Mouse (Mus musculus) skeletal muscle tissue, adult 2 months (tissue): ENCODE data around the gene Ccdc172.

ENCODE experiments used
- DNase-seq: peaks from one replicate; pipeline ENCODE4 v3.0.0-alpha.2; 2012; ENCODE audit warnings: low read depth, low spot score

Ccdc172 gene

DNA sequence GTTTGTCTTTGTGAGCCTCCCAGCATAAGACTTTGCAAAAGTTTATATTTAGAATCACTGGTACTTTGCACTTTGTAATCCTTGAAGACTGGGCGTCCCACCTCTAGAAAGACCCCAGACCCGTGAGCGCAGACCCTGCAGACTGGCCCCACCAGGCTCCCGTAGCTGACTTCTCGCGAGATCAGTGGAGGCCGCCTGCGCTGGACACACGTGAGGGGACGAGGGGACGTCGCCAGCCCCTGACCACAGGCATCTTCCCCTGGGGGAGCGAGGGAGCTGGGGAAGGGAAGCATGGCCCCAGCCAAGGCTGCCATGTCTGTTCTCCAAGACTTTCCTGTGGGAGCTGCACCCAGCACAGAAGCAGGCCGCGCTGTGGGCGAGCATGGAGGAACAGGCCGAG is at the start of gene Ccdc172:
Gene Ccdc172 (plus strand): TSS at position 176 of the 400 bp plus-strand sequence.
- no peak for DNase-seq

DNA sequence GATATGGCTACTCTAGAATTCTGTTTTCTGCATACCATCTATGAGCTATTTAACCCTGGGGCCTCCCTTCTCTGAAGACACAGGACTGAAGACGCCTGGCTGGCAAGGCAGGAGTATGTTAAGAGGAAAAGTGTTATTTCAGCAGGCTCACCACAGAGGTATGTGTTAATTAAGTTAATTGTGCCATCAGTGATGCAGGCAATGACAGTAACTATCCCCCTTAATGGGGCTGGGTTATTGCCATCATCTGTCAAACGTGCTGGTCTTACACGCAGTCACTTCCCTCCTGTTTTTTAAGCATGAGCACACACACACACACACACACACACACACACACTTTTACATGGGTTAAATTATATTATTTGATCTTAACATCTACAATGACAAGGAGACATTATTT is 48.0 kb upstream of the Ccdc172 start:
- DNase-seq: no peak

DNA sequence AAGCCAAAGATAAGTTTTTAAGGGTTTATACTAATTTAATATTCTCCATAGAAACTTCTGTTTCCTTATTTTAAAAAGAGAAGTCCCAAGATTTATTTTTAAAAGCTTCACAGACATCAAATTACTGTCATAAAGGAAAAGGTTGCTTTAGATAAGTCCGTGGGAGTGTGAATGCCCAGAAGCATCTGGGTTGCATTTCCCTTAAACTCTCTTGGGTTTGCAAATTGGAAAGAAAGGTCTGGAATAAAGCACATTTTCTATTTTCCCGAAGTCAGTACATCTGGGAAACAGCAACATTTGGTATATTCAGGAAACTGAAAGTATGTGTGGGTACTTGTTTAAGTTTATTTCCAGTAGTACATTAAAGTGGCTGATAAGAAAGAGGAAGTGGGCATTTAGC is 43.5 kb upstream of the Ccdc172 start:
- DNase-seq: no peak

DNA sequence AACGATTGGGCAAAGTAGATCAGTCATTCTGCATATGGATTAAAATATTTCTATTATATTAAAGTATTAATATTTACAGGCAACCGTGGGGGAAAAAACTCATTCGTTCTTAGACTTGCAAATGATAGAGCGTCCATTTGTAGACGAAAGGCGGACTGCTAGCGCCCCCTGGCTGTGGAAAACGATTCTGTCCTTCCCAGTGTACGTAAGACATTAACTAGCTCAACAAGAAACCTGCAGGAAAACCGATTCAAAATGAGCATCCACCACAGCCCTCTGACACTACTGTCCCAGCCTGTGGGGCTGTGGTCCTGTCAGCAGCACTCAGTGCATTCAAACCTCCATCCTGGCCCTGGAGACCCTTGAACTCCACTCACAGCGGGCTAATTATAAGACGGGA is 42.4 kb upstream of the Ccdc172 start:
- DNase-seq: peak; percentile 62

DNA sequence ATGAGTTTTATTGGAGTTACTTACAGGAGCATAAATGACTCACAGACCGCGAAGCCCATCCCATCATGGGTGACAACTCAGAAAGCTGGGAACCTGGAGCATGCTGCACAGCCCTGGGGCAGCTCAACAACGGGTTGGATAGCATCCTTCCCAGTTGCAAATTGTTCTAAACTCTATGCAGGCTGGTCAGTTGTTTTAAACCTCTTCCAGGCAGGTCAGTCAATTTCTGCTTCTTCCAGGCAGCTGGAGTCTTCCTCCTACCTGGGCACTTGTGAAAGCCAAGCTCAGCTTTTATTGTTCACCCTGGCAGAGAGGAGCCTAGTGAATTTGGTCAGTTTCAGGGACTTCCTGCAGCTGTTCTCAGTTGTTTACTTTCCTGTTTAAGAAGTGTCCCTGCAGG is 37.5 kb upstream of the Ccdc172 start:
- DNase-seq: no peak

DNA sequence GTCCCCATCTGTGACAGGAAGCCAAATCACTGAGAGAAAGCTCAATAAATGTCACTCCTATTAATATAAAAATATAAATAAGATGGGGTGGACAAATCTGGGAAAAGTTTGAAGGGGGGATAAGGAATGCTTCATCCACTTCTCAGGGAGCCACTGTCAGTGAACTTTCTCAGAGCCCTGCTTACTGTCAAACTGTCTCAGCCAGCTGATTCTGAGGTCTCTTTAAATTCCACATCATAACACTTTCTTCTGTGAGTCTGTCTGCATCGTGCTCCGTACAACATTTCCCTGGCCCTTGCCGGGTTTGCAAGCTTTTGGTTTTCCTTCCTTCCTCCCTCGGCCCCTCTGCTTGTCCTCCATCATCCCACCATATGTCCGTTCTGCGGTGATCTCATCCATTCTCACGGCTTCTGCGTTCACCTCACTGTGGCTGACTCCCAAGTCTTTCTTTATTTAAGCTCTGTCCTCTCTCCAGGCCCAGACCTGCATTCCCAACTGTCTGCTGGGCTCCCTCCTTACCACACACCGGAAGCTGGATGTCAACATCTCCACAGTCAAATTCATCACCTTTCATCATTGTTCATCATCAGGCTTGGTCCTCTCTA is 29.3 kb upstream of the Ccdc172 start:
- no peak for DNase-seq

DNA sequence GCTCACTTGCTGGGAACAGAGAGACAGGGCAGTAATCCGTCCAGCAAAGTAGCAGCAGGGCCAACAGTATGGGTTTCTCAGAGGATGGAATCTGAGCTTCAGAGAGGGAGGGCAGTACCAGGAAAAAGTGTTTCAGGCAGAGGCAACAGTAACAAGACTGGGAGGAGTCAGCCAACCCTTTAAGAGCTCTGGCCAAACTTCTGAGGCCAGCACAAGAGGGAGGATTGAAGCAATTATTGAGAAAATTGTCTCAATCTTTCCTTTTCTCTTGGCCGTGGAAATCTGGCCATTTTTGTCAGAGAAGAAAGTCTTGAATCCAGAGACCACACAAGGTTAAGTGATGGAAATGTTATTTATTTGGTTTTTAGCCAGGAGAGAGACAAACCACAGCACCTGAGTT is 25.1 kb upstream of the Ccdc172 start:
- DNase-seq: no peak

DNA sequence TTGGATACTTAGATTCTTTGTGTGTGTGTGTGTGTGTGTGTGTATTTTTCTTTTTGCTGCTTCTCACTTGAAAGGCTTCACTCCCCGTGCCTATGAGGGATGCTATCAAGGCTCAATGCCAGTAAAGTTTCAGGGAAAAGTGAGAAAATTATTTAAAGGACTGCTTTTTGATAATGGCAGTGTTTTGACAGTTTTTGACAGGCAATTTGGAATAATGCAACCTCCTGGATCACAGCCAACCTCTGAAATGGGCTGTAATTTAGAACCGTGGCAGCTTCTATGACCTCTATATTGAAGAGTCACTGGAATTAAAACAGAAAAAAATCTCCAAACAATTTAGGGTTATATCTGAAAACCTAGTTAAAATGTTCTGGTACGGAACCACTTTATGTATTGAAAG is 14.7 kb upstream of the Ccdc172 start:
- no peak for DNase-seq

DNA sequence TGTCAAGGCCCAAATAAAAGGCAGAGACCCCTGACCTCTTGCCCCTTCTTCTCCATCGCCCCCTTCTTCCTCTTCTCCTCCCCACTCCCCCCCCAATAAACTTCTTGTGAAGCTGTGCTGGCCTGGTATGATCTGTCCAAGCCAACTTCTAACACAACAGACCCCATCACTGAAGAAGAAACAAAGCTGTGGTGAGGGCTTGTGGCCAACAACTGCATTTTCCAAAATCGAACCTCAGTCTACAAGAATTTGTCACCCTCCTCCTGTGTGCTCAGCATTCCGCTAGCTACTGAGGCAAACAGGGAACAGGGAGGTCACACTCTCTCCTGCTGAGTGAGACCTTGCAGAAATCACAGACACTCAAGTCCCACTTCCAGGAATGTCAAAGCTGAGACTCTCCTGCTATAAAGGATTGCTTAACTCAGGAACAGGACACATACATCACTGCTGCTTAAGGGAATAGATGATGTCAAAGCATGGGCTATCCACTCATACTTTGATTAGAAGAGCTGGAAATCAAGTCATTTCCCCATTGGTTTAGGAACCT is 12.3 kb upstream of the Ccdc172 start:
- no peak for DNase-seq

DNA sequence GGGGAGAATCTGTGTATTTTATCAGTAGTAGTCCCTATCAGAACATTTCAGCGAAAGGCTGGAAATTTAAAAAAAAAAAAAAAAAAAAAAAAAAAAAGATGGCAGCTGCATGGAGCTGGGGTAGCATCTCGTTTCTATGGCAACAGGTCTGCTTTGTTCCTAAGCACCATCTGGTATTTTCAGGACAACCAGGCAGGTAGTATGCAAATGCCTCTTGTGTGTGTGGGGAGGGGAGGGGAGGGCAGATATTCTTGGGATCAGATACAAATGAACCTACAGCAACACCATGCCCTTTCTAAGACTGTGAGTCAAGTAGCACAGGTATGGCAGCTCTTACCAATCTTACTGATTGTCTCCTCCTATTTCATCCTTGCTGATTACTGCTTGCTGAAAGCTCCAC is 11.7 kb upstream of the Ccdc172 start:
- no peak for DNase-seq

DNA sequence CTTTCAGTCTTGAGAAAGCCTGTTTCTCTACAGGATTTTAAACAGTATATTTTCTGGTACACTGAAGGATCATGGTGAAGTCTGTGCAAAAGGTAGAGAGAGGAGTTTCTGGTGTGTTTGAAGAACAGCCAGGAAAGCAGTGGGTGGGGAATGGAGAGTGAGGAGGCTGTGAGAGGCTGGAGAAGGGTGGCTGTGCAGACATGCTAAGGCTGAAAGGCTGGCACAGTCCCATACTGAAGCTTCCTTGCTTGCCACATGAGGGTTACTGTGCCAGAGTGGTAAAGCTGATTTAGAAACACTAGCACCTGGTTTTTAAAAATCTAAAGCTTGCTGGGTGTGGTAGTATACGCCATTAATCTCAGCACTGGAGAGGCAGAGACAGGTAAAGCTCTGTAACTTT is 9.9 kb downstream of the Ccdc172 start:
- no peak for DNase-seq

DNA sequence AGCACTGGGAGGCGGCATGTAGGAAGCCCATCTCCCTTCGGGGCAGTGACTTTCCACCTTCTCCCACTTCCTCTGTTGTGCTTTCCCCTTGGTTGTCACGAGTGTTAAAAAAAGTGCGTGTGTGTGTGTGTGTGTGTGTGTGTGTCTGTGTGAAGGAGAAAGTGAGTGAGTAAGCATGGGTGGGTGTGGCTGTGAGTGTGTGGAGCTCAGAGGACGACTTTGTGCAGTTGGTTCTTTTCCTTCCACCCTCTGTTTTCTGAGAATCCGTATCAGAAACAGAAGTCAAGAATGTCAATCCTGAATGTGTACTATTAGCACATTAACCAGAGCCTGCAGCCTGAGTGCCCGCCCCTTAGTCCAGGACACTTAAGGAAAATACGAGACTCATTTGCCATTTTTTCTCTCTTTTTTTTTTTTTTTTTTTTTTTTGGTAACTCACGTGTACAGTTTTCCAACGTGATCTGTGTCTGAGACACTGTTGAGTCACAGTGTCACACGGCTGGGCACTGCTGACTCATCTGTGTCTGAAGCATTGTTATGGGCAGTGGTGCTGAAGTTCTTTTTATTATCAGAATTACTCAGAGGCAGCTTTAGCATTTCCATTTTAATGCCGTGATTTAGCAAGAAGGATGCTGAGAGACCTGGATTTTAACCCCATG is 12.1 kb downstream of the Ccdc172 start:
- DNase-seq: no peak

DNA sequence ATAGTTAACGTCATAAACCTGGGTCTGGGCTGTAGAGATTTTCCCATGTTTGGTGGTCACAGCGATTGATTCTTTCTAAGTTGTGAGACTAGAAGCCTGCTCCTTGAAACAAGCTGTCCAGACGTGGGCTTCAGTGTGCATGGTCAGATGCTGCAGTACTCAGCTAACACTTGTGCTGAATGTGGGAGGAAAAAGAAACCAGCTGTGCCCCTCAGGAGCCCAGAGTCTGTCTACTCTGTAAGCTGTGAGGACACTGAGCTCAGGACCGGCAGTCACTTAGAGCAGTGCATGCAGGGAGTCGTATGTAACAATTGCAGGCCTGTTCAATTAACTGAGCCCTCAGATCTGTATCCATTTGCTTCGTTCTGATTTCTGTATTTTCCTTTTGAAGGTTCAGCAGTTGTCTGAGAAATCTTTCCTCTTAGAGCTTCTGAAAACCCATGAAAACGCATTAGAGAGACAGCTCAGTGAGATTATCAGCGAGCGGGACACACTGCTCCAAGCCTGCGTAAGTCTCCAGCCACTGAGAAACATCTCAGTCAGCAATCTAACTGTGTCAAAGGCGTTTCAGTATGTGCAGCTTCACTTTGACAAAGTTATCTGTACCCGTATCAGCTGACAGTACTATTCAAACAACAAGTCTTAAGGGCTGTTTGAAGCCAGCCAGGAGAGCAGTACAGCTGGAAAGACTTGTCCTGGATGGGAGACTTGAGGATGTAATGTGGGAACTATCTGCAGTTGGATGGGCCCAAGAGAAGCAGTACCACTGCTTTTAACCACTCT is 13.9 kb downstream of the Ccdc172 start:
- DNase-seq: no peak

DNA sequence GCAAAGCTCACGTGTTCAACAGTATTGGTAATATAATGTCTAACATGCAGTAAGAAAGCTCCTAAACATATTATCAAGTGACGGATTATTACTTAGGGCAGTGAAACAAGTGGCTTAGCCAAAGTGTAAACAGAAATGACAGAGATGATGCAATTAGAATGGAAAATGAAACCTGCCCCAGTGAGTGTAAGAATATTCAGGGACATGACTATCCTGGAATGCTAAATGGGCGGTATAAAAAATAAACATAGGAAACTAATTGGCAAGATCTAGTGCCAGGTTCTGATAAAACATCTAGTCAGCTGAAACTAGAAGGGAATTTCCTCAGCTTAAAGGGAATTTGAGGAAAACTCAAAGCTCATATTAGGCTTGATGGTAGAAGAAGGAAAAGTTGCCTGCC is 21.3 kb downstream of the Ccdc172 start:
- no peak for DNase-seq

DNA sequence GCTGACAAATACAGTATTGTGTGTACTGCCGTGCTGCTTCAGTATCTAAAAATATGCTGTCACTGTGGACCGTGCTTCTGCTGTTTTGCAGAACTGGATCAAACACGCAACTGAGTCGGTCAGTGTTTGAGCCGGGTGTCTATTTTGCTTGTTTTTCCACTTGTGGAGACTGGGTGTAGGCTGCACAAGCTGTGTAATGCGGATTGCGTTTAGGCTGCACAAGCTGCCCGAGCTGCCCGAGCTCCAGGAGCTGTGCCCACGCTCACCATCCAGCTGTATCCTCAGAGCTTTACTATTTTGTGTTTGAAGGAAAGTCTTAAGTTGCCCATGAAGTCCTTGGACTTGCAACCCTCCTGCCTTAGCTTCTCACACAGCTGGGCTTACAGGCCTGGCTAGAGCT is 24.9 kb downstream of the Ccdc172 start:
- DNase-seq: no peak

DNA sequence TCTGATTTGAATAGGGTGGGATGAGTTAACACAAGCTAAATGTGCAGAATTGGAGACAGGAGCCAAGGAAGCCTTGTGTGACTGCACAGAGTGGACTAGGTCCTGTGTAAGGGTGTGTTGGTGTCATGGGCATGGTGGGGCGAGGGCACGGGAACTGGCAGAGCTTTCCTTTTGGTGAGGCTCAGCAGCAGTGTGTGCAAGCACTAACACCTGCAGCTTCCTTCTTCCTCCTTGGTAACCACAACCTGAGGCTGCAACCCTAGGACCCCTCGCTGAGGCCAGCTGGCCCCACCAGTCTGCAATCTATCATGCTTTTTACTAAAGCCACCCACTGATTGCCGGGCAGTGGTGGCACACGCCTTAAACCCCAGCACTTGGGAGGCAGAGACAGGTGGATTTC is 28.6 kb downstream of the Ccdc172 start:
- DNase-seq: no peak

DNA sequence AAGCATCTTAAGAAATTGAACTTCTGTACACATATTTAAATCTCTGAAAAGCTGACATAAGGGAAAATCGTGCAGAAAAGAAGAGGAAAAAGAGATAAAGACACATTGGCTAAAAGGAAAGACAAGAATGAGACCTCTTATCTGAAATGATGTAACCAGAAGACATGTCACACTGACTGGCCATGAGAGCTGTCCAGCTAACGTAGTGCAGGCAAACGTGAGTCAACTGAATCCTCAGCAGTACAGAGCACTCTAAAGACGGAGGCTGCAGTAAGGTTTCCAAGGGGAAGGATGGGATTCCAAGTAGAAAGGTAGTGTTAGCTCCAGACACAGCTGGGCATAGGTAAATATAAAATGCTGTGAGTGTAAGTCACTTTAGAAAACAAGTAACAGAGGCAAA is 36.6 kb downstream of the Ccdc172 start:
- no peak for DNase-seq

DNA sequence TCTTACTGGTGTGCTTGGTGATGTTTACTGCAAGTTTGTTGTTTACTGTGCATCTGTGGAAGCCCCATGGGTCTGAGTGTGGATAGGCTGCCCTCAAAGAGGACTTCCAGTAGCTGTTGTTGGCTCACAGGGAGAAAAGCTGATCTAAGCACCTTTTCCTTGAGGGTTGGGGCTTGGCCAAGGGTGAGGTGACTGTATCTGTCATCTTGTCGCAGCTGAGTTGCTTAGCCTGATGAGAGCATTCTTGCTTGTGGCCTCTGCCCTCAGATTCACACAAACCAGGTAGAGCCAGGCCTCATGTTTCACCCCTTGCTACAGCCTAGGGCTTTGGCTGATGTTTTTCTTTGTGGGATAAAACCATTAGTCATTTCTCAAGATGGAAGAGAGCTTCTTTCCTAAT is 38.7 kb downstream of the Ccdc172 start:
- no peak for DNase-seq

DNA sequence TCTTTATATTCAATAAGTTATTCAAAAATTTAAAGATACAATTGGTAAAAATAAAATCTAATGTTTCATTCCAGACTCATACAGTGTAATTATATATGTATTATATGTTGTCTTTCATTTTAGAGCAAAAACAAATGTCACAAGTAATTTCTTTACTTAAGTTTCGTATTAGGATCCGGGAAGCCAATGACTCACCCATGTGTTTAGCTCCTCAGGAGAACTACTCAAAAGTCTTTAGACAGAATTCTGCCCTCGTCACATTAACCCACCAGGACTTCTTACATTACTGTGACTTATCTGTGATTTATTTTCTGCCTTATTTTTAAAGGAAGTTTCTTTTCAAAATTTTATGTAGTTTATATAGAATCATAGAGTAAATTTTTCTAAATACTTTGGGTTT is 39.1 kb downstream of the Ccdc172 start:
- no peak for DNase-seq

DNA sequence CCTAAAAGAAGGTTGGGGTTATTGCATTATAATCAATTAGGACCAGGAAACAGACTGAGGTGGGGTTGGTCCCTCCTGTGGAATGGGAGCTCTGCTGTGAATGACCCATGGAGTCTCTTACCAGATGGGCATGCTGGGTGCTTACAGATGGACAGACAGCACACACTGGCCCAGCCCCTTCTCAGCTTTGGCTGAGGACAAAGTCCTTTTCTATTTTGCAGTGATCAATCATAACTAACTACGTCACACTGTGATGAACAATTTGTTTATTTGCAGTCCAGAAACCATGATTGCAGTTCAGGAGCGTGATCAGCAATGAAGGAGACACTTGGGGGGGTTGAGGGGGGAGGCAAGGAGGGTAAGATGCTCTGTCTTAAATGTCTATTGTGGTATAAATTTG is 43.2 kb downstream of the Ccdc172 start:
- DNase-seq: no peak

DNA sequence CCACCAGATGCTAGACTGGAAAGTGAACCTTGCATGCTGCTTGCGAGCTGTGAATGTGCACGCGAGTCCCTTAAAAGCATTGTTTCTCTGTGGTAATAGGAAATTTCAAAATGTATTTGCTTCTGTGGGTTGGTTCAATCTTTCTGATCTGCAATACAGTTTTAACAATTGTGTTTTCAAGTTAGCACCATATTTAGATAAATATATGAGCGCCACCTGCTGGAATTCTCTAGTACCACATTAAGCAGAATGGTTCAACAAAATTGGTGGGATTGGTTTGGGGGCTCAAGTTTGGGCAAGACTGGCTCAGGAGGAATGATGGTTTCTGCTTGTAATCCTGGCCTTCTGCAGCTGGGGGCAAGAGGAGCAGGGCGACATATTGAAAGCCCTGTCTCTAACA is 46.6 kb downstream of the Ccdc172 start:
- no peak for DNase-seq

DNA sequence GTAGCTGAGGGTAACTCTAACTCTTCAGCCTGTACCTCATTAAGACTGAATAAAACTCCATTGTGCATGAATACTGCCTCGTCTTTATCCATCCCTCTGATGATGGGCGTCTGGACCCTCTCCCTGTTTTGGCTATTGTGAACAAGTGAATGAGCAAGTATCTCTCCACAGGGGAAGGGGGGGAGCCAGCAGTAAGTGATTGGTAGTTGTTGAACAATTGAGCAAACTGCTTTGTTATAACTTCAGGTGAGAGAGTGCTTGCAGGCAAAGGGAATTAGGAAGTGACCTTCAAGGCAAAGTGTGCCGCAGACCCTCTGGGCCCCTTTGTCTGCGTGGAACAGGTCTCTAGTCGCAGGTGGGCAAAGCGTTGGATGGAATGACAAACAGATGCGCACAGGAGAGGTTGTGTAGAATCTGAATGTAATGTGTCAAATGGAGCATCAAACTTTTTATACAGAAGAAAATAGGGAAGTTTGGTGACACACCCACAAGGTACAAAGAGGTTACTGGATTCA is 50.6 kb downstream of the Ccdc172 start:
- DNase-seq: no peak

DNA sequence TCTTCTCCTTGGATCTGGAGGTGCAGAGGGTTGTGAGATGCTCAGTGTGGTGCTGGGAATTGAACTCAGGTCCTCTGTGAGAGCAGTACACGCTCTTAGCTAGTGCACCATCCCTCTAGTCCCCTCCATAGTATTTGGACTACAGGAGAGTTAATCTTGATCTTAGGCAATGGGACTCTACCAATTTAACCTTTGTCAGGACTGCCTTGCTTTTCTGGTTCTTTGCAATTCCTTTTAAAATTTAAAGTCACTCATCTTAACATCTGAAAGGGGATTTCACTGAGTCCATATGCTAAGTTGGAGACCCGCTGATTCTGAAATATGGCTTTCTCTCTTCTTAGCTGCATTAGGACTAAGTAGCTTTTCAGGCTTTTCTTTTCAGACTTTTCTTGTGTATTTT is 59.8 kb downstream of the Ccdc172 start:
- no peak for DNase-seq
